Mouse (Mus musculus) fat pad, adult 2 months (tissue): Measurements from ENCODE around the gene Spg20.
A peak's percentile ranks its signal among the peaks of the same experiment; 100 is the strongest.

Experiments
- DNase-seq: peaks from one replicate; pipeline ENCODE4 v3.0.0-alpha.2; 2011; ENCODE audit warnings: low read depth, low spot score; ENCODE audit errors: extremely low read depth

Gene Spg20

GRCm38 (mm10) chr3:55111935-55112709, at the start of gene Spg20:
Gene Spg20 (plus strand): TSS chr3:55112108.
- no peak for DNase-seq

GRCm38 (mm10) chr3:55062653-55063052, 49.3 kb upstream of the Spg20 start:
- DNase-seq: no peak

- no peak for DNase-seq
These were observed 47.5 kb upstream of the Spg20 start for GRCm38 (mm10) chr3:55064396-55064795.

- no peak for DNase-seq
These were observed 45.9 kb upstream of the Spg20 start for GRCm38 (mm10) chr3:55065738-55066665.

- DNase-seq: no peak
These were observed 45.3 kb upstream of the Spg20 start for GRCm38 (mm10) chr3:55066666-55067023.

GRCm38 (mm10) chr3:55067791-55068434, 44.0 kb upstream of the Spg20 start:
- DNase-seq: no peak

GRCm38 (mm10) chr3:55074576-55075293, 37.2 kb upstream of the Spg20 start:
- DNase-seq: peak; percentile 74

- no peak for DNase-seq
These were observed 36.6 kb upstream of the Spg20 start for GRCm38 (mm10) chr3:55075294-55075648.

GRCm38 (mm10) chr3:55078233-55078632, 33.7 kb upstream of the Spg20 start:
- DNase-seq: no peak

- no peak for DNase-seq
These were observed 32.3 kb upstream of the Spg20 start for GRCm38 (mm10) chr3:55079619-55080018.

GRCm38 (mm10) chr3:55080055-55080454, 31.9 kb upstream of the Spg20 start:
- DNase-seq: no peak

GRCm38 (mm10) chr3:55084781-55085180, 27.1 kb upstream of the Spg20 start:
- no peak for DNase-seq

- no peak for DNase-seq
These were observed 26.2 kb upstream of the Spg20 start for GRCm38 (mm10) chr3:55085716-55086115.

GRCm38 (mm10) chr3:55086948-55087347, 25.0 kb upstream of the Spg20 start:
- no peak for DNase-seq

GRCm38 (mm10) chr3:55087360-55087759, 24.5 kb upstream of the Spg20 start:
- no peak for DNase-seq

GRCm38 (mm10) chr3:55088359-55088758, 23.5 kb upstream of the Spg20 start:
- DNase-seq: no peak

GRCm38 (mm10) chr3:55088843-55089242, 23.1 kb upstream of the Spg20 start:
- DNase-seq: no peak

GRCm38 (mm10) chr3:55089291-55089690, 22.6 kb upstream of the Spg20 start:
- no peak for DNase-seq

GRCm38 (mm10) chr3:55093161-55093560, 18.7 kb upstream of the Spg20 start:
- no peak for DNase-seq

GRCm38 (mm10) chr3:55095968-55096654, 15.8 kb upstream of the Spg20 start:
- DNase-seq: no peak
